In genomic region chr4:53227071-53227470, GRCm38 (mm10) we compare ENCODE assay signal across 20 mouse cellular contexts.
DNase-seq lines count a peak whose midpoint lies in the region; ATAC-seq and TF ChIP-seq lines count a peak whose summit lies in the region.
"Had no signal": no experiment of that assay in that cellular context is flagged by ENCODE, and none has a peak within 500 bp of the region (broad histone marks: within the 10 kb centered on the region; RNA-seq: fewer than 3 reads in every experiment).

No protein-coding gene starts in this region.

- TF ChIP-seq CTCF in lung, postnatal 0 days (IDR thresholded peaks at IDR 0.05) = no peak
- TF ChIP-seq CTCF in gastrocnemius, adult 2 months (IDR thresholded peaks at IDR 0.05) = no peak

- H3K36me3 ChIP-seq in lung, postnatal 0 days (ENCODE audit: insufficient read depth, low read length) = no peaks in the 10 kb centered on the region
- no peaks in the 10 kb centered on the region for H3K36me3 ChIP-seq in myocyte (ENCODE audit: control insufficient read depth, insufficient read depth)
- H3K36me3 ChIP-seq: embryonic facial prominence, embryonic 12.5 days; embryonic facial prominence, embryonic 15.5 days; heart, embryonic 12.5 days; heart, embryonic 15.5 days; hindbrain, embryonic 10.5 days; hindbrain, embryonic 13.5 days had no signal

- H3K4me1 ChIP-seq in lung, postnatal 0 days (ENCODE audit: insufficient read depth, low read depth, low read length) = no peaks in the 10 kb centered on the region
- H3K4me1 ChIP-seq: embryonic facial prominence, embryonic 12.5 days; embryonic facial prominence, embryonic 15.5 days; hindbrain, embryonic 13.5 days had no signal

- intact Hi-C loops in gastrocnemius, adult 2 months (cut with DNase I) = no loop called here

- H3K4me3 ChIP-seq in lung, postnatal 0 days (ENCODE audit: low read depth, low read length) = no peak overlapping the region
- no peak overlapping the region for H3K4me3 ChIP-seq in myocyte
- no peak overlapping the region for H3K4me3 ChIP-seq in gastrocnemius, adult 2 months
- H3K4me3 ChIP-seq: embryonic facial prominence, embryonic 12.5 days; embryonic facial prominence, embryonic 15.5 days; heart, embryonic 12.5 days; heart, embryonic 15.5 days; hindbrain, embryonic 10.5 days; hindbrain, embryonic 13.5 days had no signal

- no peaks in the 10 kb centered on the region for H3K9me3 ChIP-seq in lung, postnatal 0 days (ENCODE audit: low read length)
- H3K9me3 ChIP-seq: embryonic facial prominence, embryonic 12.5 days; embryonic facial prominence, embryonic 15.5 days; heart, embryonic 12.5 days; heart, embryonic 15.5 days; hindbrain, embryonic 10.5 days; hindbrain, embryonic 13.5 days had no signal

- DNase-seq in heart, adult 11 months = peak; percentile 29
- DNase-seq in heart, adult 18-20 months = no peak
- peak; percentile 74 for DNase-seq in lung, postnatal 0 days (ENCODE audit: low spot score)
- no peak for DNase-seq in lung, postnatal 10 days
- peak; percentile 76 for DNase-seq in Muller cell, postnatal 12 days (ENCODE audit: inconsistent ontology term)
- no peak for DNase-seq in gastrocnemius, adult 2 months
- DNase-seq: cerebellum, adult 11 months; cerebellum, adult 2 months; cerebellum, adult 9-11 months; cerebellum, postnatal 25 days; forebrain, postnatal 0 days had no signal

- H3K79me2 ChIP-seq in myocyte (ENCODE audit: control insufficient read depth, insufficient read depth) = no peaks in the 10 kb centered on the region

- ATAC-seq in lung, postnatal 0 days = peak; percentile 65
- ATAC-seq: forebrain, postnatal 0 days; hindbrain, embryonic 16.5 days had no signal

- no peak overlapping the region for H3ac ChIP-seq in myocyte (ENCODE audit: control insufficient read depth, insufficient read length)

- peak overlapping the region; percentile 32 for H3K27ac ChIP-seq in lung, postnatal 0 days (ENCODE audit: low read length)
- no peak overlapping the region for H3K27ac ChIP-seq in gastrocnemius, adult 2 months
- H3K27ac ChIP-seq: embryonic facial prominence, embryonic 12.5 days; embryonic facial prominence, embryonic 15.5 days; heart, embryonic 15.5 days; hindbrain, embryonic 10.5 days; hindbrain, embryonic 13.5 days had no signal

- no peak for TF ChIP-seq POLR2A in myocyte (IDR thresholded peaks at IDR 0.05; ENCODE audit: insufficient read length, low read depth)

- H3K9ac ChIP-seq in lung, postnatal 0 days (replicated peaks; ENCODE audit: low read depth) = no peak overlapping the region
- H3K9ac ChIP-seq: embryonic facial prominence, embryonic 12.5 days; embryonic facial prominence, embryonic 15.5 days; forebrain, postnatal 0 days; heart, embryonic 12.5 days; heart, embryonic 15.5 days; hindbrain, embryonic 13.5 days had no signal

- no peaks in the 10 kb centered on the region for H3K27me3 ChIP-seq in lung, postnatal 0 days (replicated peaks; ENCODE audit: insufficient read depth, low read length)
- no peaks in the 10 kb centered on the region for H3K27me3 ChIP-seq in myocyte (ENCODE audit: control insufficient read depth, insufficient read depth, insufficient read length)
- H3K27me3 ChIP-seq: embryonic facial prominence, embryonic 12.5 days; embryonic facial prominence, embryonic 15.5 days; heart, embryonic 12.5 days; heart, embryonic 15.5 days; hindbrain, embryonic 13.5 days; Patski had no signal

- no peak overlapping the region for H3K4me2 ChIP-seq in lung, postnatal 0 days (replicated peaks; ENCODE audit: low read depth, low read length)
- H3K4me2 ChIP-seq in myocyte (ENCODE audit: low read depth) = peak overlapping the region; percentile 26
- H3K4me2 ChIP-seq: embryonic facial prominence, embryonic 12.5 days; embryonic facial prominence, embryonic 15.5 days; heart, embryonic 12.5 days; heart, embryonic 15.5 days; hindbrain, embryonic 13.5 days had no signal

- WGBS in lung, postnatal 0 days = 44% methylated on average over 1 of the region's 1 CpGs

- TF ChIP-seq EP300 in lung, postnatal 0 days (IDR thresholded peaks at IDR 0.05) = peak; percentile 90

TF ChIP-seq in myocyte, 11 proteins besides CTCF, POLR2A, EP300 and RAD21:
- no peak for TF ChIP-seq USF1 (IDR thresholded peaks at IDR 0.05; ENCODE audit: low read depth)
TF ChIP-seq in myocyte: peak in this region for 0.

Comparison
In these comparisons a context has a peak if more than half of its experiments do, and no peak if none do; other contexts are left out.
1. DNase-seq: peak in heart, adult 11 months (single experiment), lung, postnatal 0 days (single experiment) and Muller cell, postnatal 12 days (single experiment); none in heart, adult 18-20 months (0 of 2), lung, postnatal 10 days (single experiment) and gastrocnemius, adult 2 months (single experiment).